11 mouse cellular contexts compared by ENCODE assay signal in genomic region chr1:136694983-136695382, GRCm38 (mm10).
DNase-seq lines count a peak whose midpoint lies in the region; ATAC-seq lines count a peak whose summit lies in the region.
"Had no signal": no experiment of that assay in that cellular context is flagged by ENCODE, and none has a peak within 500 bp of the region (broad histone marks: within the 10 kb centered on the region; RNA-seq: fewer than 3 reads in every experiment).

No protein-coding gene starts in this region.

- no peak overlapping the region for H3K4me2 ChIP-seq in heart, embryonic 11.5 days
- no peak overlapping the region for H3K4me2 ChIP-seq in hindbrain, embryonic 12.5 days (replicated peaks)
- H3K4me2 ChIP-seq: hindbrain, embryonic 14.5 days had no signal

- H3K9ac ChIP-seq in heart, embryonic 11.5 days (ENCODE audit: low read depth, low read length), result no peak overlapping the region
- H3K9ac ChIP-seq in hindbrain, embryonic 12.5 days, result no peak overlapping the region
- H3K9ac ChIP-seq: hindbrain, embryonic 14.5 days had no signal

- H3K27ac ChIP-seq in heart, embryonic 11.5 days (ENCODE audit: low read depth, low read length), result no peak overlapping the region
- no peak overlapping the region for H3K27ac ChIP-seq in midbrain, embryonic 10.5 days (replicated peaks)
- H3K27ac ChIP-seq in hindbrain, embryonic 12.5 days, result no peak overlapping the region
- H3K27ac ChIP-seq: hindbrain, embryonic 14.5 days had no signal

- DNase-seq in heart, adult 8-10 months (ENCODE audit: low spot score), result peak; percentile 31
- peak; percentile 99 for DNase-seq in R1 (ENCODE audit: low read depth, low spot score)
- DNase-seq in lung, postnatal 10 days, result peak; percentile 43
- peak; percentile 43 to 49 for DNase-seq in thymus, postnatal 10 days (ENCODE audit: low spot score in 2 of 2)
- no peak for DNase-seq in midbrain, embryonic 10.5 days (ENCODE audit: low spot score)
- DNase-seq in natural killer cell, adult 2 months (ENCODE audit: low spot score in 2 of 2), result no peak
- DNase-seq: cerebellum, adult 11-12 months had no signal

- H3K9me3 ChIP-seq in heart, embryonic 11.5 days (replicated peaks; ENCODE audit: control insufficient read depth, low read length), result no peaks in the 10 kb centered on the region
- H3K9me3 ChIP-seq in midbrain, embryonic 10.5 days (replicated peaks), result no peaks in the 10 kb centered on the region
- no peaks in the 10 kb centered on the region for H3K9me3 ChIP-seq in hindbrain, embryonic 12.5 days (replicated peaks)
- H3K9me3 ChIP-seq: forebrain, embryonic 10.5 days had no signal

- H3K4me3 ChIP-seq in heart, embryonic 11.5 days (ENCODE audit: low read depth, low read length), result no peak overlapping the region
- no peak overlapping the region for H3K4me3 ChIP-seq in midbrain, embryonic 10.5 days
- no peak overlapping the region for H3K4me3 ChIP-seq in hindbrain, embryonic 12.5 days
- H3K4me3 ChIP-seq: forebrain, embryonic 10.5 days had no signal

- no peak for ATAC-seq in heart, embryonic 11.5 days (replicated peaks; ENCODE audit: insufficient number of reproducible peaks, low FRiP score, low TSS enrichment)
- ATAC-seq in hindbrain, embryonic 12.5 days (ENCODE audit: low FRiP score), result no peak

- peaks cover 7% of the 10 kb centered on the region; the same call in 1 of the 2 replicates for H3K4me1 ChIP-seq in heart, embryonic 11.5 days (ENCODE audit: control insufficient read depth, insufficient read depth, low read length)
- H3K4me1 ChIP-seq in midbrain, embryonic 10.5 days, result peaks cover 33% of the 10 kb centered on the region
- no peaks in the 10 kb centered on the region for H3K4me1 ChIP-seq in hindbrain, embryonic 12.5 days

- 46% methylated on average over 7 of the region's 7 CpGs for WGBS in heart, embryonic 11.5 days (ENCODE audit: insufficient replicate concordance)
- 56% methylated on average over 7 of the region's 7 CpGs for WGBS in midbrain, embryonic 10.5 days
- 48% methylated on average over 7 of the region's 7 CpGs for WGBS in hindbrain, embryonic 12.5 days

- H3K27me3 ChIP-seq in heart, embryonic 11.5 days (ENCODE audit: control insufficient read depth, insufficient read depth, low read length), result no peaks in the 10 kb centered on the region
- H3K27me3 ChIP-seq in midbrain, embryonic 10.5 days (ENCODE audit: low read depth, poor library complexity, severe bottlenecking), result peaks cover 9% of the 10 kb centered on the region; the same call in 1 of the 2 replicates
- H3K27me3 ChIP-seq in hindbrain, embryonic 12.5 days, result no peaks in the 10 kb centered on the region

- H3K36me3 ChIP-seq in heart, embryonic 11.5 days (ENCODE audit: control insufficient read depth, insufficient read depth, low read length), result no peaks in the 10 kb centered on the region
- no peaks in the 10 kb centered on the region for H3K36me3 ChIP-seq in midbrain, embryonic 10.5 days
- no peaks in the 10 kb centered on the region for H3K36me3 ChIP-seq in hindbrain, embryonic 12.5 days
- H3K36me3 ChIP-seq: forebrain, embryonic 10.5 days had no signal

Comparison
In these comparisons a context has a peak if more than half of its experiments do, and no peak if none do; other contexts are left out.
1. DNase-seq: peak in heart, adult 8-10 months (single experiment), R1 (single experiment), lung, postnatal 10 days (single experiment) and thymus, postnatal 10 days (2 of 2); none in midbrain, embryonic 10.5 days (single experiment) and natural killer cell, adult 2 months (0 of 2).